Mouse (Mus musculus): Measurements from ENCODE around the gene Slc13a3. TPM values are rescaled to one million over a fixed set of nuclear protein-coding genes. Genes with fewer than 3 reads are reported as not detected.

The Slc13a3 gene
- polyA plus RNA-seq, 1 experiment from 2014 or later: 6.5 TPM

- Histone ChIP-seq H3K4me1 (replicated peaks; ENCODE audit: control insufficient read depth, insufficient read depth, low read length) (peaks cover 11% of the 10 kb centered on the region), H3K4me2 (ENCODE audit: low read length) (no peak overlapping the region), H3K9me3 (ENCODE audit: control insufficient read depth, low read length) (no peaks in the 10 kb centered on the region), H3K27me3 (replicated peaks; ENCODE audit: control insufficient read depth, insufficient read depth, low read length) (0 out of 2 replicates have a peak, but pooled peaks cover 3% of the 10 kb centered on the region), H3K4me3 (replicated peaks; ENCODE audit: low read length) (no peak overlapping the region), H3K36me3 (ENCODE audit: control insufficient read depth, insufficient read depth) (peaks cover 10% of the 10 kb centered on the region; the same call in 1 of the 2 replicates), H3K27ac (ENCODE audit: low read length) (no peak overlapping the region), H3K9ac (replicated peaks; ENCODE audit: low read depth, low read length) (no peak overlapping the region)
- ATAC-seq: 0 out of 2 replicates have a peak, but pooled peaks have one; percentile 11
- 40% methylated on average over 3 of the region's 3 CpGs for WGBS
These were observed 12.8 kb upstream of the Slc13a3 start for GRCm38 (mm10) chr2:165485826-165486225.

DNA sequence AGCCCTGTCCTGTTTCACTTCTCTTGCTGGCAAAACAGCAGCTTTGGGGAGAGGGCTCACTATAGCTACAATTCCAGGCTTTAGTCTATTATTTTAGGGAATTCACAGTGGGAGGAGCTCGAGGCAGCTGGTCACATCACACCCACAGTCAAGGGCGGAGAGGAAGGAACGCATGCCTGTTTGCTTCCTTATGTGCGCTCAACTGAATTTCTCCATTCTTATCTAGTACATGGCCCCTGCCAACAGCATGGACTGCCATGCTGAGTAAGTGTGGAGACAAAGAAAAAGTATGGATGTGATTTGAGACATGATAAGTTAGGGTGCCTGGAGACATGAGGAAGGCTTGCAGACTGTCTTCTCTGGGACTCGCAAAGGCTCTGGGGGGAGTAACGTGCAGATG is 11.1 kb upstream of the Slc13a3 start:
- Histone ChIP-seq H3K4me3 (replicated peaks; ENCODE audit: low read length) (no peak overlapping the region), H3K36me3 (ENCODE audit: control insufficient read depth, insufficient read depth) (peaks cover 3% of the 10 kb centered on the region; the same call in 1 of the 2 replicates)

GRCm38 (mm10) chr2:165482003-165482402 is 9.0 kb upstream of the Slc13a3 start:
- Histone ChIP-seq H3K4me1 (replicated peaks; ENCODE audit: control insufficient read depth, insufficient read depth, low read length) (peaks cover 8% of the 10 kb centered on the region), H3K9me3 (ENCODE audit: control insufficient read depth, low read length) (no peaks in the 10 kb centered on the region), H3K9ac (replicated peaks; ENCODE audit: low read depth, low read length) (no peak overlapping the region), H3K27ac (ENCODE audit: low read length) (no peak overlapping the region), H3K27me3 (replicated peaks; ENCODE audit: control insufficient read depth, insufficient read depth, low read length) (0 out of 2 replicates have a peak, but pooled peaks cover 4% of the 10 kb centered on the region), H3K4me2 (ENCODE audit: low read length) (no peak overlapping the region), H3K4me3 (replicated peaks; ENCODE audit: low read length) (no peak overlapping the region), H3K36me3 (ENCODE audit: control insufficient read depth, insufficient read depth) (no peaks in the 10 kb centered on the region)
- WGBS: 74% methylated on average over 8 of the region's 8 CpGs
- ATAC-seq: no peak

More for the DNA sequence above, 11.1 kb upstream of the Slc13a3 start:
- Histone ChIP-seq H3K9ac (replicated peaks; ENCODE audit: low read depth, low read length) (no peak overlapping the region), H3K27me3 (replicated peaks; ENCODE audit: control insufficient read depth, insufficient read depth, low read length) (0 out of 2 replicates have a peak, but pooled peaks cover 4% of the 10 kb centered on the region), H3K9me3 (ENCODE audit: control insufficient read depth, low read length) (no peaks in the 10 kb centered on the region), H3K4me1 (replicated peaks; ENCODE audit: control insufficient read depth, insufficient read depth, low read length) (peaks cover 11% of the 10 kb centered on the region), H3K27ac (ENCODE audit: low read length) (0 out of 2 replicates have a peak overlapping the region, but pooled peaks have one; percentile 22), H3K4me2 (ENCODE audit: low read length) (no peak overlapping the region)
- no peak for ATAC-seq
- 56% methylated on average over 6 of the region's 6 CpGs for WGBS

DNA sequence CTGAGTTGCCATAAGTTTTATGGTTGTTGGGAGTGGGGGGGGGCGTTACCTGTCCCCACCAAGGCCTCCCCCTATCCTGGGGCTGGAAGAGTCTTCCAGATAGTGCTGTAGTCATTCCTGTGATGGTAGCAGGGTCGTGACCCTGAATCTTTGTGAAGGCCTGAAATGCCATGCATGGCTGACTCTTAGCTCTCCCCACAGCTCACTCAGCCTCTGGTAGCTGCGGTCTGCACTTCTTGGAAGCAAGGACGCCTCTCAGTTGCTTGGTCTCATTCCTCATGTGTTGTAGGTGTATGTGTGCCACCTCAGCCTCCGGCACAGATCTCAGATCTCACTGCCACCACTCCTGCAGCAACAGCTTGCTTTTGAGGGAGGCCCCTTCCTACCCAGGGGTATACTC is 2.8 kb upstream of the Slc13a3 start:
- peaks cover 4% of the 10 kb centered on the region; the same call in 1 of the 2 replicates for H3K4me1 ChIP-seq (replicated peaks; ENCODE audit: control insufficient read depth, insufficient read depth, low read length)
- ATAC-seq: no peak

GRCm38 (mm10) chr2:165475412-165475811 is 2.4 kb upstream of the Slc13a3 start:
- H3K36me3 ChIP-seq (ENCODE audit: control insufficient read depth, insufficient read depth): no peaks in the 10 kb centered on the region
- no peak overlapping the region for H3K9ac ChIP-seq (replicated peaks; ENCODE audit: low read depth, low read length)
- ATAC-seq: no peak
- H3K9me3 ChIP-seq (ENCODE audit: control insufficient read depth, low read length): no peaks in the 10 kb centered on the region
- H3K4me2 ChIP-seq (ENCODE audit: low read length): no peak overlapping the region
- peaks cover 11% of the 10 kb centered on the region; the same call in 1 of the 2 replicates for H3K27me3 ChIP-seq (replicated peaks; ENCODE audit: control insufficient read depth, insufficient read depth, low read length)
- no peak overlapping the region for H3K27ac ChIP-seq (ENCODE audit: low read length)
- peaks cover 4% of the 10 kb centered on the region; the same call in 1 of the 2 replicates for H3K4me1 ChIP-seq (replicated peaks; ENCODE audit: control insufficient read depth, insufficient read depth, low read length)
- 69% methylated on average over 7 of the region's 7 CpGs for WGBS
- no peak overlapping the region for H3K4me3 ChIP-seq (replicated peaks; ENCODE audit: low read length)

More for the DNA sequence above, 2.8 kb upstream of the Slc13a3 start:
- H3K4me3 ChIP-seq (replicated peaks; ENCODE audit: low read length): no peak overlapping the region
- peaks cover 12% of the 10 kb centered on the region; the same call in 1 of the 2 replicates for H3K27me3 ChIP-seq (replicated peaks; ENCODE audit: control insufficient read depth, insufficient read depth, low read length)
- no peak overlapping the region for H3K4me2 ChIP-seq (ENCODE audit: low read length)
- no peak overlapping the region for H3K9ac ChIP-seq (replicated peaks; ENCODE audit: low read depth, low read length)
- no peaks in the 10 kb centered on the region for H3K36me3 ChIP-seq (ENCODE audit: control insufficient read depth, insufficient read depth)
- no peaks in the 10 kb centered on the region for H3K9me3 ChIP-seq (ENCODE audit: control insufficient read depth, low read length)
- no peak overlapping the region for H3K27ac ChIP-seq (ENCODE audit: low read length)
- WGBS: 57% methylated on average over 5 of the region's 5 CpGs

DNA sequence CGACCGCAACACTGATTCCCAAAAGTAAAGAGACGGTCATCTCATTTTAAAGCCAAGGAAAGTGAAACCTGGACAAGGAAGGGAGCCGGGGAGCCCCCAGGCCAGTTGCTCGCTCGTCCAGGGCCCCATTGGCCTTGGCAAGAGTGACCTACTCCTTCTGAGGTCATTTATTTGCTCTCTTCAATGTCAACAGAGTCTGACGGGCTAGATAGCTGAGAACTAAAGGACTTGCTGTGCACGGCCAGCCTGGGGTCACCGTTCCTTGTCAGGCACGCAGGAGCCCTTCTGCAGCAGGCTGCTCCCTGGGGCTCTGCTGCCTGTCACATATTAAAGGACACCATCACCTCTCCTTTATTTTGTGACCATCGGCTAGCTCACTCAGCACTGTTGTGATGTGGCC is 1.1 kb downstream of the Slc13a3 start:
- Histone ChIP-seq H3K4me2 (ENCODE audit: low read length) (no peak overlapping the region), H3K36me3 (ENCODE audit: control insufficient read depth, insufficient read depth) (no peaks in the 10 kb centered on the region), H3K27me3 (replicated peaks; ENCODE audit: control insufficient read depth, insufficient read depth, low read length) (peaks cover 11% of the 10 kb centered on the region; the same call in 1 of the 2 replicates), H3K9ac (replicated peaks; ENCODE audit: low read depth, low read length) (no peak overlapping the region), H3K9me3 (ENCODE audit: control insufficient read depth, low read length) (no peaks in the 10 kb centered on the region), H3K4me1 (replicated peaks; ENCODE audit: control insufficient read depth, insufficient read depth, low read length) (peaks cover 4% of the 10 kb centered on the region; the same call in 1 of the 2 replicates), H3K4me3 (replicated peaks; ENCODE audit: low read length) (no peak overlapping the region), H3K27ac (ENCODE audit: low read length) (no peak overlapping the region)
- ATAC-seq: no peak
- WGBS: 88% methylated on average over 11 of the region's 11 CpGs

DNA sequence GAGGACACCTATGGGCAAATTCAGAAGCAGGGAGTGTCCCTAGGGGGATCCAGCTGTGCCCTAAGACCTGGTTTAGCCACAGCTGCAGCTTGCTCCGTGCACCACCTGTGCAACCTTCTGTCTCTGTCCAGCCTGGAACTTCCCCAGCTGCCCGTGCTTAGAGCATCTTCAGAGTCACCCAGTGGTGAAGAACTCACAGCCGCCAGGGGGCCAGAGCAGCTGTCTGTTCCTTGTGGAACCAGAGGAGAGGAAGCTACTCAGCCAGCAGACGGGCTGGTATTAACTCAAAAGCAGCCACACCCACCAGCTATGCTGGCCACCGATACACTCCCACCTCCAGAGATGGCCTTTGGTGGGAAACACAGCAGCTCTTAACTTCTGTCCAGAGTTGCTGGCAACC is 2.9 kb downstream of the Slc13a3 start:
- Histone ChIP-seq H3K4me2 (ENCODE audit: low read length) (no peak overlapping the region), H3K27me3 (replicated peaks; ENCODE audit: control insufficient read depth, insufficient read depth, low read length) (peaks cover 11% of the 10 kb centered on the region; the same call in 1 of the 2 replicates), H3K9me3 (ENCODE audit: control insufficient read depth, low read length) (no peaks in the 10 kb centered on the region), H3K9ac (replicated peaks; ENCODE audit: low read depth, low read length) (no peak overlapping the region), H3K36me3 (ENCODE audit: control insufficient read depth, insufficient read depth) (no peaks in the 10 kb centered on the region), H3K4me1 (replicated peaks; ENCODE audit: control insufficient read depth, insufficient read depth, low read length) (peaks cover 4% of the 10 kb centered on the region; the same call in 1 of the 2 replicates), H3K4me3 (replicated peaks; ENCODE audit: low read length) (no peak overlapping the region), H3K27ac (ENCODE audit: low read length) (no peak overlapping the region)
- no peak for ATAC-seq
- 54% methylated on average over 5 of the region's 5 CpGs for WGBS

GRCm38 (mm10) chr2:165467824-165468452 is 5.1 kb downstream of the Slc13a3 start:
- no peaks in the 10 kb centered on the region for H3K9me3 ChIP-seq (ENCODE audit: control insufficient read depth, low read length)
- H3K4me3 ChIP-seq (replicated peaks; ENCODE audit: low read length): no peak overlapping the region
- no peak for ATAC-seq
- peaks cover 2% of the 10 kb centered on the region; the same call in 1 of the 2 replicates for H3K4me1 ChIP-seq (replicated peaks; ENCODE audit: control insufficient read depth, insufficient read depth, low read length)
- H3K27ac ChIP-seq (ENCODE audit: low read length): no peak overlapping the region
- H3K9ac ChIP-seq (replicated peaks; ENCODE audit: low read depth, low read length): no peak overlapping the region; the same call in 1 of the 2 replicates
- H3K36me3 ChIP-seq (ENCODE audit: control insufficient read depth, insufficient read depth): no peaks in the 10 kb centered on the region
- no peak overlapping the region for H3K4me2 ChIP-seq (ENCODE audit: low read length)
- peaks cover 6% of the 10 kb centered on the region; the same call in 1 of the 2 replicates for H3K27me3 ChIP-seq (replicated peaks; ENCODE audit: control insufficient read depth, insufficient read depth, low read length)
- 48% methylated on average over 15 of the region's 15 CpGs for WGBS

- Histone ChIP-seq H3K9ac (replicated peaks; ENCODE audit: low read depth, low read length) (no peak overlapping the region), H3K27me3 (replicated peaks; ENCODE audit: control insufficient read depth, insufficient read depth, low read length) (no peaks in the 10 kb centered on the region), H3K4me1 (replicated peaks; ENCODE audit: control insufficient read depth, insufficient read depth, low read length) (no peaks in the 10 kb centered on the region), H3K9me3 (ENCODE audit: control insufficient read depth, low read length) (no peaks in the 10 kb centered on the region), H3K36me3 (ENCODE audit: control insufficient read depth, insufficient read depth) (no peaks in the 10 kb centered on the region), H3K4me2 (ENCODE audit: low read length) (no peak overlapping the region), H3K4me3 (replicated peaks; ENCODE audit: low read length) (no peak overlapping the region), H3K27ac (ENCODE audit: low read length) (no peak overlapping the region)
- ATAC-seq: no peak
- WGBS: 22% methylated on average over 7 of the region's 7 CpGs
These were observed 13.4 kb downstream of the Slc13a3 start for GRCm38 (mm10) chr2:165459663-165460062.
